Mouse (Mus musculus) heart, adult 18-20 months (tissue): ENCODE data around the gene Nck2. TPM values are rescaled to one million over a fixed set of nuclear protein-coding genes. Genes with fewer than 3 reads are reported as not detected.

Experiments used
- DNase-seq, 2 experiments: peaks; one replicate each; pipeline ENCODE4 v3.0.0; 2021 to 2022; ENCODE audit warnings: mixed read lengths in 1 of 2
- total RNA-seq, 2 experiments: library from RNA; stranded (reverse); gene quantifications; 2 replicates each; pipeline ENCODE4 v1.2.3; 2021

The Nck2 gene
- total RNA-seq, 2 experiments from 2014 or later: 12.9 to 13.0 TPM

DNA sequence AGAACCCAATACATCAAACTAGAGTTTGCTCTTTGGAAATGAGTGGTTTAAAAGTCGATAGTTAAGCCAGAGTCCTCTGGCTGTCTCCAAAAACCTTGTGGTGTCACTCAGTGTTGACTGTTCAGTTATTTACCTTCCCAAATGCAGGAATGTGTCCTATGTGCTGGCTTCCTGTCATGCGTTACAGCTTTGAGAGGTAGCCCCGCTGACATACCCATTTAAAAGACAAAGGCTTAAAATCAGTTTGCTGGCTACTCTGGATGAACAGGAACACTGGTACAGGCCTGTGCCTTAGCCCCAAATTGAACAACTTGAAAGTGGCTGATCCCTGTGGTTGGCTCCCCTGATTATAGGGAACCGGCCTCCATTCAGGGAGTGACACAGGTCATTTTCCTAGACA lies 126.7 kb downstream of the Nck2 start:
- no peak for DNase-seq

DNA sequence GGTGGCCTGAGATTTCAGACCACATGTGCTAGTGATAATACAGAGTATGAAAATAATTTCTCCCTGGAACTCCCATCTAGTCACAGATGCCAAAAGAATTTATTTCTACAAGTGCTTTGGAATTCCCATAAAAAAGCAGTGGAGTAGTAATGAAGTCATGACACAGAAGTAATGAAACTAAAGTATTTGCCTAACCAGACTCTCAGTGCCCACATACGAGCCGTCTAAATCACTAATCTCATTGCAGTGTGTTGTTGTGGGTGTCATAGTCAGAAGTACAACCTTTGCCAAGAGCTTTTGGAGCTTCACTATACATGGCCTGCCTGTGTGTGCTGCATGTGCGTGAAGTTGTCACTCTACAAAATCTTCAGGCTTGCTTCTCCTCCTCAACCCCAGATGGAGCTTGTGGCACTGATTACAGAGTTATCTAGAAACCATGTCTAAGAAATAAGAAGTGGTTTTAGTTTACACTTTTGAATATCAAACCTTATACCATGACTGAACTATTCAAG lies 130.5 kb downstream of the Nck2 start:
- DNase-seq: no peak

DNA sequence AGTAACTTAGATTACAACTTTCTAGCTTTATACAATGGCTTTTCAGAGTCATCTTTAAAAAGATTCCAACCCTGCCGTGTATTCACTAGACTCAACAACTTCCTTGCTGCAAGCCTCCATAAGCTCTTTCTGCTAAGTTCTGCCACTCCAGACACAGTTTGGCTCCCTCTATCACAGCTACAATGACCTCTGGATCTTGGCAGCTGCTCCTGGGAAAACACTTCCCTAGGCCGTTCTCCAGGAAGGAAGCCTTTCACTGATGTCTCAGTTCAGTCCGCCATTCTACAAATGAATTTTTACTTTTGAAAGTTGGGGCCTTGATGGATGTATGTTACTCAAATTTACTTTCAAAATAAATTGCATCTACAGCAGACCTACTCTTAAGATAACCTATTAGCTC lies 133.0 kb downstream of the Nck2 start:
- no peak for DNase-seq

DNA sequence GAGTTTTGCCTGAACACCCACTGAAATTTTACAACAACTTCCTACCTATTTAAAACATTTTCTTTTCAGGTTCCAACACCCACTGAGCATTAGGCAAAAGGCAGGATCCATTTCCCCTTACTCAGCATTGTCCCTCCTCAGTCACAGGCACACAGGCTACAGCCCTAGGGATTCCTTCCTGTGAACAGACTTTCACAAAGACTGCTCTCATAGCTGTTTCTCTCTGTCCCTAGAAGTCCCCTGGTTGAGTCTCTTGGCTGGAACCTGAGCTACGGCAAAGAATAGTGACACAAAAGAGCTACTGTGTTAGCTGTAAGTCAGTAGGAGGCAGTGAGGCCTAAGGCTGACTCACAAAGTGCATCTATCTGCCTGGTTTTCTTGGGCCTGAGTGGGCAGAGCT lies 139.2 kb downstream of the Nck2 start:
- DNase-seq: no peak

DNA sequence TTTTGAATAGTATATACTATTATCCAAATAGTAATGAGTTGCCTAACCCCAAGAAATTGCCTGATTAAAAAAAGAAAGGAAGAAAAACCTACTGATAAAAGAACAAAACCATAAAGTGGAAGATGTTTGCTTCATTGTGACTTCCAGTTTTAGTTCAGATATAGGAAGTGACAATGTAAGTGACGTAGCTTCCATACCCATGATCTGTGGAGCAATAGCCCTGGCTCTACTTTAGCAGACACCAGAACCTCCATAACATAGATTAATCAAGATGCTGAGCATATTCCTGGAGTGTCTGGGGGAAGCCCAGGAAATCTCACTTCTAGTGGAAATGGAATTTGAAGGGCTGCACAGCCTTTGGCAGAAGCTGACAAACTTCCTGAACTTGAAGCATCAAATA lies 144.6 kb downstream of the Nck2 start:
- no peak for DNase-seq

DNA sequence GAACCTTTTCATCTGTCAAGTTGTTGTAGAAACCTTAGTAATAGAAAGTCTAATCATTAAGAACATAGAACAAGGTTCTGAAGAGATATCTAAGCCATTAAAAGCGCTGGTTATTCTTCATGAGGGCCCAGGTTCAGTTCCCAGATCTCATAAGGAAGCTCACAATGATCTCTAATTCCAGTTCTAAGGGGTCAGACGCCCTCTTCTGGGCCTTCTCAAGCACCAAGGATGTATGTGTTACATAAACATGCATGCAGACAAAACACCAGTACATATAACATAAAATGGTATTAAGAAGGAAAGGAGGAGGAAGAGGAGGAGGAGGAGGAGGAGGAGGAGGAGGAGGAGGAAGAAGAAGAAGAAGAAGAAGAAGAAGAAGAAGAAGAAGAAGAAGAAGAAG lies 145.5 kb downstream of the Nck2 start:
- DNase-seq: no peak

DNA sequence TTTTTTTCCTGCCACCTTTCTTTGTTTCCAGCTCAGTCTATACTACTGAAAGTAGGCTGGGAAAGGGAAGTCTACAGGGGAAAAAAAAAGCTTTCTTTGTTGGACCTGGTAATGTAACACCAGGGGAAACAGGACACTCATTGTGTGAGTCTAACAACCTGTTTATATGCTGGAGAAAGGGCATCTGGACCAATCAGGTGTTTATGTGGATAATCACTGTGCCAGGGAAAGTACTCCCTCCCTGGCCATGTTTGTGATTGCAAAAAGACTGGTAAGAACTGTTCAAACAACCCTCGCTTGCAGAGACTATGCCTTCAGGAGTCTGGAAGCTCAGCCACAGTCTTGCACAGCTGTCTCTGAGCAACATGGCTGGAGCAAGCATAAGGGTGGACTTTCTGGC lies 146.3 kb downstream of the Nck2 start:
- no peak for DNase-seq

DNA sequence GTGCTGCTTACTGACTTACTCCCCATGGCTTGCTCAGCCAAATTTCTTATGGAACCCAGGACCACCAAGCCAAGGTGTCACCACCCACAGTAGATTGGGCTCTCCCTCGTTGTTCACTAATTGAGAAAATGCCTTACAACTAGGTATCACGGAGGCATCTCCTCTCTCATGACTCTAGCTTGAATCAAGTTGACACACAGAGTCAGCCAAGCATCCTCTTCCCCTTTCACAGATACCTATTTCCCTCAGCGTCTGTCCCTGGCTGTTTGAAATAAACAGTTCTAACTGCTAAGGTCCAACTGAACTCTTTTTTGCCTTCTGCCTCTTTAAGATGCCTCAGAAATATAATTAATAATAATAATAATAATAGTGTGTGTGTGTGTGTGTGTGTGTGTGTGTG lies 148.7 kb downstream of the Nck2 start:
- DNase-seq: no peak

DNA sequence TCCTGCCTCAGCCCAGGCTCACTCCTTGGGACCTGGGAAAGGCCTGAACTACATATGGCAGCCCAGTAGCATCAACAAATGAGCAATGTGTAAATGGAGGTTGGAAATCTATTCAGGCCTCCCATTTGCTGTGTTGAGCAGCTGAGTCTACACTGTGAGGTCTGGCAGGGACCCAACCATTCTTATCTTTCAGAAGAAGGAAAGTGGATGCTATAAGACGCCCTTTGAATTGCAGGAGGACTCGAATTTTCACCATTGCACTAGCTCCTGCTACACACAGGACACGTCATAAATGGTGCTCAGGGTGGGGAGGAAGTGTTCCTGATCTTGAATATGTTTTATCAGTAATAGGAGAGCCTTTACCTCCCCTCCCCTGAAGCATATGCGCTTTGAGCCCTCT lies 150.4 kb downstream of the Nck2 start:
- DNase-seq: no peak

DNA sequence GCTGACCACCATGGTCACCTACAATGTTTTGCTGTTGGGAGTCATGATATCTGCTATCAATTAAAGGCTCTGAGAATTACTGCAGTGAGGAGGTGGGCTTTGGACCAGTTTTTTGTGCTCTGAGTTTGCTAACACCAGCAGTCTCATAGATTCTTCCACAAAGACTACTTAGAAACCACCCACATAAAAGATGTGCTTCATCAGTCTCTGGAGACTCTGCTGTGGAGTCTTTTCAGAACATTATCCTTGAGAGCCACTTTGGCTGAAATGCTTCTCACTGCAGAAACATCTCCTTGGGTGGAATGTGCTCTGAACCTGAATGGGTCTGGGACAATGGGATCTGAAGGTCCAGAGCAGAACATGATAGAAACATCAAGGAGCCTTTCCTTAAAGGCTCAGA lies 153.4 kb downstream of the Nck2 start:
- no peak for DNase-seq

DNA sequence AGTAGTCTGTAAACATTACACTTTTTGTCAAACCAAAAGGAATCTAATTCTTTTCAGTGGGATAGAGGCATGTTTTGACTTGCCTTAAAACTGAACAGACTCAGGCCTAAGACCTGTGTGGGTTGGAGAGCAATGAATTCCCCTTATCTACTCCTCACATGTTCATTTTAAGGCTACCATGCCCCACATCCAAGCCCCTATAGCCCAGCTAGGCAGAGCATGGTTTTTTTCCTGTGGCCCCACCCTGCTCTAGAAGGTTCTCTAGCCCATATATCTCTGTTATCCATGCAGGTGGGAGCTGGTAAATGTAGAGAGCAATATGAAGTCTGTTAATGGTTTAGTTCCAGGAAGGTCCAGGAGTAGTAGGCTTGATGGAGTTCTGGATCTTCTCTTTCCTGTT lies 155.1 kb downstream of the Nck2 start:
- no peak for DNase-seq

DNA sequence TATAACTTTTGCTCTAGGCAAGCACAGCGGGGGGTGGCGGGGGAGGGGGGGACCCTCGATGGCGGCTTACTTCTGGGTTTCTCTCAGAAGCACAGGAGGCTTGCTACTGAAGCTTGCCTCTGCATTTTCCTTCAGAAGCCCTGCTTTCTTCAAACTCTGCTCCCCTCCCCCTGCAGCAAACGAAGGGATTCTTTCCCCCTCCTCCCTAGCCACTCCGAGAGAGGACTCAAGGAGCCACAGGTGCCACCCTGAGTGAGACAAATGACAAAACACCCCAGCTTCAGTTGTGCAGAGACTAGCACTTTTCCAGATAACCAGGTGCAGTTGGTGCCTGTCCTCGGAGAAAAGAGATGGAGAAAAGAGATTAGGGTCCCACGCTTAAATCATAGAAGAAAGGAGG lies 156.7 kb downstream of the Nck2 start:
- DNase-seq: no peak

DNA sequence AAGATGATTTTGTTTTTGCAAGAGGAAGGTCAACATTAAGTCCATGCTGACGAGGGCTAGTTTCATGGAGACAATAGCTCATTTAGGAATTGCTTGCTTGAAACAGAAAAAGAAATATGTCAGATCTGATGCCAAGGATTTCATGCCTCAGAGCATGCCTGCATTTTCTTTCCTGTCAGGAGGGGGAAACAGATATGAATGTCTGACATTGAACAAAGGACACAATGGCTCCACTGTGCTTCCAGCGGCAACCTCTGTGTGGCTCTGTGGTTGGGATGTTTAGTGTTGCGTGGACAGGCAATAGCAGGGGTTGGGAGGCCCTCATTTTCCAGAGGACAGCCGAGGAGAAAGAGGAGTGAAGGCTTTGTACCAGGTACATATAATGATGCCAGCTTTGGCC lies 171.6 kb downstream of the Nck2 start:
- DNase-seq: no peak

Other genes starting within 250 kb of the Nck2 start
- 1,000 to 10,000 TPM; 1,612 to 1,845 TPM for gene Fhl2, start 247.6 kb upstream of the Nck2 start, total RNA-seq